Mouse (Mus musculus): ENCODE results near the gene Hist1h2bk. TPM values are rescaled to one million over a fixed set of nuclear protein-coding genes. Genes with fewer than 3 reads are reported as not detected.

Hist1h2bk gene
- 11.9 and 12.2 TPM in 2 replicates for total RNA-seq (2017)

DNA sequence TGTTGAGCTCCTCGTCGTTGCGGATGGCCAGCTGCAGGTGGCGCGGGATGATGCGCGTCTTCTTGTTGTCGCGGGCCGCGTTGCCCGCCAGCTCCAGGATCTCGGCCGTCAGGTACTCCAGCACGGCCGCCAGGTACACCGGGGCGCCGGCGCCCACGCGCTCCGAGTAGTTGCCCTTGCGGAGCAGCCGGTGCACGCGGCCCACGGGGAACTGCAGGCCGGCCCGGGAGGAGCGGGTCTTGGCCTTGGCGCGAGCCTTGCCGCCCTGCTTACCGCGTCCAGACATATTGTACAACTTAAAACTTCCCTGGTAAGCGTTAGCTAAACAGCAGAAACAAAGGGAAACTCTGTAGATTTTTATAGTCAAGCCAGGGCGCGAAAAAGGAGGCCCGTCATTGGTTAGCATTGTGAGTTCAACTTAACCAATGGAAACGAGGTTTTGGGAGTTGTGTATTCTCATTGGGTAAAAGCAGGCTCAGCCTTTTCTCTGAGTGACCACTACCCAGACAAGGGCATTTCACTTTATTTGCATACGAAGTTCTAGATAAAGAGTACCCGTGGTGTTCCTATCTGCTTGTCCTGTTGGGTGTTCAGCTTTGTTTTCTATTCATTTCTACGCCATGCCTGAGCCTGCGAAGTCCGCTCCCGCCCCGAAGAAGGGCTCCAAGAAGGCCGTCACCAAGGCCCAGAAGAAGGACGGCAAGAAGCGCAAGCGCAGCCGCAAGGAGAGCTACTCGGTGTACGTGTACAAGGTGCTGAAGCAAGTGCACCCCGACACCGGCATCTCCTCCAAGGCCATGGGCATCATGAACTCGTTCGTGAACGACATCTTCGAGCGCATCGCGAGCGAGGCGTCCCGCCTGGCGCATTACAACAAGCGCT, at the start of gene Hist1h2bk, which contains the start of gene Hist1h2ah:
Gene Hist1h2bk (plus strand): TSS at position 604 of the 882 bp plus-strand sequence.
Gene Hist1h2ah (minus strand): TSS at position 302 of the 882 bp plus-strand sequence.
- peak; percentile 99 for ATAC-seq (ENCODE audit: extremely low read depth, insufficient number of reproducible peaks, low FRiP score, poor library complexity, severe bottlenecking)

DNA sequence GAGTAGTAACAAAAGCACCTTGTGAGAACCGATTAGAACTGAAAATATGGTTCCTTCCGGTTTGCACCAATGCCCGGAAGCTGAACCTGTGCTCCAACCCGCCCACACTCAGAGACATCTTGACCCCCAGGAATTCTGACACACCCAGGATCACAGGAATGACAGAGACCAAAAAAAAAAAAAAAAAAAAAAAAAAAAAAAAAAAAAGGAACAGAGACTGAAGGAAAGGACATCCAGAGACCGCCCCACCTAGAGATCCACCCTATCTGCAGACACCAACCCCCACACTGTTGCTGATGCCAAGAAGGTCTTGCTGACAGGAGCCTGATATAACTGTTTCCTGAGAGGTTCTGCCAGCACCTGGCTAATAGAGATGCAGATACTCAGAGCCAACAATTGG, 43.1 kb upstream of the Hist1h2bk start:
- ATAC-seq (ENCODE audit: extremely low read depth, insufficient number of reproducible peaks, low FRiP score, poor library complexity, severe bottlenecking) = no peak

DNA sequence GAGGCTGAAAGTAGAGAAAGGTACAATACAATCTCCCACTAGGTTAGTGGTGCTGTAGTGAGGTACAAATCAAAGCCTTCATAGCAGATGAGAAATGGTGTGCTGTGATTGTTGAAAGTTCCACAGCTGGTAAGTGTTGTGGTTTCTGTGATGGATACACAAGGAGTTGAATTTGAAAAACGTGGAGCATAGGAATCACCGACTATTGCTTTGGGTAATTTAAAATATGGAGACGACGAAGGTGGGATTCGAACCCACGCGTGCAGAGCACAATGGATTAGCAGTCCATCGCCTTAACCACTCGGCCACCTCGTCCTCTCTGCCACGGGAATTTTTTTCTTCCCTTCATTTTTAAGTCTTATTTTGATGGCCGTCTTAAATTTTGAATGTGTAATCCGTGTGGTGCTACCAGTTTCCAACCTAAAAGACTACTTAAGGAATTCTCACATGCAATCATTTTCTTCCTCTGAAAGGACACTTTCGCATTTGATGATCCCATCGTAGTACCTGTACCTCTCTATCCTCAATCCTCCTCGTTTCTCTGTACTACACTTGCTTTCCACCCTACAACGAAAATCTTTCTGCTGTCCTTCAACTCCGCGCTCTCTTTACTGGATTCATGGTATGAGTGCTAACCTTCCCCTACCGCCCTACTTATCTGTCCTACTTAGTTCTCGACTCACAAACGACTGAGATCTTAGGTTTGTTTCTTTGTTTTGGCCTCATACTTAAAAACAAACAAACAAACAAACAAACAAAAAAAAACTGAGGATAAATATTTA, 41.5 kb upstream of the Hist1h2bk start:
- no peak for ATAC-seq (ENCODE audit: extremely low read depth, insufficient number of reproducible peaks, low FRiP score, poor library complexity, severe bottlenecking)

DNA sequence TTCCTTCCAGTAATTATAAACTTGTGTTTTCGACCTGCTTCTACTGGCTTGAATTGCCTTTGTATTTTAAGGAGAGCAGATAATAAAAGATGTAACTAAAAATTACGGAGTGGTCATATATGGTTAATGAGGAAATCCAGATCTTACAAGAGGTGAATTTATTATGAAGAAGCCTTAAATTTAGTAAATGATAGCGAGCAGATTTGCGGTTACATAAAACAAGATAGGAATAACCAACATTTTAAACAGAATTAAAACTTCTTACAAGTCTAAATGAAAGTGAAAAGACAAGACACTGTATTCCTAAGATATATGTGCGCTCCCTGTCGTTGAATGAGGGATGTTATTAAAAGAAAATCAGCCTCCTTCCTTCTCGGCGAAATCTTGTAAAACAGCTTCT, 40.8 kb upstream of the Hist1h2bk start:
- no peak for ATAC-seq (ENCODE audit: extremely low read depth, insufficient number of reproducible peaks, low FRiP score, poor library complexity, severe bottlenecking)

DNA sequence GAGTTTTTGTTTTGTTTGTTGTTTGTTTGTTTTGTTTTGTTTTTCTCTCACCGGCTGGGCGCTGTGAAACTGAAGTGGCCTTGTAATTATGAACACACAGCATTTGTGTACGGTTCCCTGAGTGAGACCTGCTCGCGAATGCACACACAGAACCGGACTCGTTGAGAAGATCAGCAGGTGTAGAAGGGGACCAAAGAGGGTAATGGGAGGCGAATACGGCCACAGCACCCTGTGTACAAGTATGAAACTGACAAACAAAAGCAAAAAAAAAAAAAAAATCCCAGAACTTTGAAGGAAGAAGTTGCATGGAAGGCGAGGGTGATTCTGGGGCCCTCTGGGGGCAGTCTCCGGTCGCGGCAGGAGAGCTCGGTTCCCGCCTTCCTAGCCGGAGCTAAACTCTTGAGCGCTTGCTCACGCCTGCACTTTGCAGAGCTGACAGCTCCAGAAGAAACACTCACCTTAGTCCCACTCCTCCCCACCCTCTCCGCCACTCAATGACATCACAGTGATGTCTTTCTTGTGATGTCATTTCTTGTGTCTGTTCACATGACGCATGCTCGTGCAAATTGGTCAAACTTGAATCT, 40.2 kb upstream of the Hist1h2bk start:
- ATAC-seq (ENCODE audit: extremely low read depth, insufficient number of reproducible peaks, low FRiP score, poor library complexity, severe bottlenecking) = peak; percentile 58; the same call in 1 of the 2 replicates

DNA sequence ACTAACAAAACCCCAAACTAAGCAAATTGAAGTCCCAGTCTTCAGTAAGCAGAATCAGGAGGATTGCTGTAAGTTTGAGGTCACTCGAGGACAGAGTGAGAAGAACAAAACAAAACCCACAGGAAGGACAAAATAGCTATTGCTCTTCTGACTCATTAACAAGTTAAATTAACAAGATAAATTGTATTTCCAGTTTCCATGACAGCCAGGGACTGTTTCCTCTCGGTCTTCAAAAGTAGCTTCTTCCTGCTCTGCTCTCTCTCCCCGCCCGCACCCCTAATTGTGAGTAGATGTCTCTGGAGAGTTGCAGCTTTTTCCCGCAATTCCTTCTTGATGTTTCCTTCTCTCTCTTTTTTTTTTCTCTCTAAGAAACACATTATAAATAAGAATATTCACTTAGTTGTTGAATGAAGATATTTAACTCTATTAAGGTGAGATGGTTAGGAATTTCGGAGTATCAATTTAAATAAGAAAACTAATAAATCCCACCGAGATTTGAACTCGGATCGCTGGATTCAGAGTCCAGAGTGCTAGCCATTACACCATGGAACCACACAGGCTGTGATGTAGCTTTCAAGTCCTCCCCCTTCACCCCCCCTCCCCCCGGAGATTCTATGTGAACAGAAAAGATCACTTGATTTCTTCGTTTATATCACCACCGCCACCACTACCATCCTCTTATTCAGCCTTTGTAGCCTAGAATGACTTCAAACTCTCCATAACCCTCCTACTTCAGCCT, 39.4 kb upstream of the Hist1h2bk start:
- ATAC-seq (ENCODE audit: extremely low read depth, insufficient number of reproducible peaks, low FRiP score, poor library complexity, severe bottlenecking) = no peak

DNA sequence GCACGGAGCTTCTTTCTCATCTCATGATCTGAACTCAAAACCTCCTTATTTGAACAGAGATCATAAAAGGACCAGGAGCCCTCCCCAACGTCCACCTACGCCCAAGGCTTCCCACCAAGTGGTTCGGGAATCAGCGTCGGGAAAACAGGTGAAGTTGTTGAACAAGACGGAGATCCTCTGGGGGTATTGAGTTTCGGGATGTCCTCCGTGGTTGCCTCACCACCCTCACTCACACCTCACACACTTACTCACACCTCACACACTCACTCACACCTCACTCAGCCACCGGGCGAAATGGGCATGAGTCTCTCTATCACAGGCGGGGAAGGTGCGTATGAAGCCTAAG, 38.9 kb upstream of the Hist1h2bk start:
- no peak for ATAC-seq (ENCODE audit: extremely low read depth, insufficient number of reproducible peaks, low FRiP score, poor library complexity, severe bottlenecking)

DNA sequence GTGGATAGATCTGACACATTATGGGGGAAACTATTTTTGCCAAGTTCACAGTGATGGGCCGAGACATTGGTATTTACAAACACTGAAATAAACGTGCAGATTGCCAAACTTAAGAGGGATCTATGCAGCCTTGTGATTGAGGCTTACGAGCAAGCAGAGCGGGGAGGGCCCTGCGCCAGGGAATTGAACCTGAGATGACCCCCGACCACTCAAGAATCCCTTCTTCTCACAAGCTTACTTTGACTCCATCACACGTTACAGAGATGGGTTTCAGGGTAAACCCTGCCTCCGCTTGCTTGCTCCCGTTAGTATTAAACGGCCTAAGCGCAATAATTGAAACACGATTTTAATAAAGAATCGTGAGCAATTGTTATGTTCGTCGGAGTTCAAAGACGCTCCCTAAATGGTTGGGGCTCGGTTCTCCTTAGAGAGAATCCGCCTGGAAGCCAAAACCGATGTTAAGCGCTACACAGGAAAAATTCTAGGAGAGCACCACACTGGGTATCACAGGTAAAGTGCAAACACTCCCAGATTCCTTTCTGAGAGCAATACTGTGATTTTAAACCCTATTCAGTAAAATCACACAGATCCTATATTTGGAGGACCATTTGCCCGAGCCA, 38.4 kb upstream of the Hist1h2bk start:
- no peak for ATAC-seq (ENCODE audit: extremely low read depth, insufficient number of reproducible peaks, low FRiP score, poor library complexity, severe bottlenecking)

DNA sequence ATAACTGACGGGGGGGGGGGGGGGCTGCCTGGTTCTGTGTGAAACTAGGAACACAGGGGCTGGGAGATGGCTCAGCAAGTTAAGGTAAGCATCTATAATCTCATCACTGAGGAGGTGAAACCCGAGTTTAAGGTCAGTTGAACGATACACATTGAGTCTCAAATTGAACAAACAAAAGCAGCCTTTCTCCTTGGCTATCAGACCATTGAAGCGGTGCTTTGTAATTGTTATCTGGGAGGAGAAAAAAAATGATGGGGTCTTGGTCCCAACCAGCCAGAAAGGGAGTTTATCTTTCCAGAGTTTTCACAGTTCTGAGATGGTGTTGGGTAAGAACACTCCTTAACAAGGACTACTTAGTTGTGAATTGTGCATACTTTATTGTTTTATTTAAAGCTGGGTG, 37.8 kb upstream of the Hist1h2bk start:
- no peak for ATAC-seq (ENCODE audit: extremely low read depth, insufficient number of reproducible peaks, low FRiP score, poor library complexity, severe bottlenecking)

DNA sequence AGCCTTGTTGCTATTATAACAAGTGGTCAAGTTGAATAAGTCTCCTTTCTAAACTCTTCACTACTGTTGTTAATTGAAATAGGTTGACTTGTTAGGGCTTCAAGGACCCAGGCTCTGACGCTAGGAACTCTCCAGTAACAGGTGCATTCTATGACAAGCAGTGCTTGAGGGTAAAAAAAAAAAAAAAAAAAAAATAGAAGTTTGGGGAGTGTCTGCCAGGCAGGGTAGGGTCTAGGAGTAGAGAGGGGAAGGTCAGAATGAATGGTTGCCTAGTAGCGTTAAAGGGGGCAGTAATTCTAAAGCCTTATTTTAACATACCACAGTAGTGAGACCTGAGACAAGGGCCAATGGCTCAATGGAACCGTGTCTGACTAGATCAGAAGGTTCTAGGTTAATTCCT, 37.3 kb upstream of the Hist1h2bk start:
- ATAC-seq (ENCODE audit: extremely low read depth, insufficient number of reproducible peaks, low FRiP score, poor library complexity, severe bottlenecking) = no peak

DNA sequence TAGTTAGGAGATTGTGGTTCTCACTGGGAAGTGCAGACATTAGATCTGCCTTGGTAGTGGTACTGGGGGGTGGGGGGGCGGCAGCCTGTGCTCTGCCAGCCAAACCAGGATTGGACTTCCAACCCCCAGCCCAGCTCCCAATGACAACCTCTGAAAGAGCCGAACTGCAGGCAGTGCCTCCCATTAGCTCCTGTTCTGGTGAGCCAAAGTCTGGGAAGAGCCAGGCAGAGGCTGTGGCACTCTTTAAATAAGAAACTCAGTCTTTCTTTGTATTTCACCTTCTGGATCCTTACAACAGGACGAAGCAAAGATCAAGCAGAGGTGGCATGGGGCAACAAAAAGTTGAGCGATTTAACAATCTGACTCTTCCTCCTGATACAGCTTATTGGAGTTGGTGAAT, 36.5 kb upstream of the Hist1h2bk start:
- no peak for ATAC-seq (ENCODE audit: extremely low read depth, insufficient number of reproducible peaks, low FRiP score, poor library complexity, severe bottlenecking)

DNA sequence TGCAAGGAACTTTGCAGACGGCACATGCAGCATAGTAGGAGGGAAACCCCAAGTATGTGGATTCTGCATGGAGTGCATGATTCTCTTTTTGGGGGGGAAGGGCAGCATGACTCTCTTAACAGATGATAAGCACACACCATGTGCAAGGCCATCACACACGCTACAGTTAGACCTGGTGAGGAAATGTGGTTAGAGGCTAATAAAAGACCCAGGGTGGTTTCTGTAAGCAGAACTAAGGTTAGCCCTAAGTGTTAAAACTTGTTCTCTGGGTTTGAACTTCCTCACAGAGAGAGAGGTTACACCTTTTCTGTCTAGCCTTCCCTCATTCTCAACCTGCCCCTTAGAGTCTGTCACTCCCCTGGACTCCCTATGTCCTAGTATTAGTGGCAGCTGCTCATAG, 34.3 kb upstream of the Hist1h2bk start:
- ATAC-seq (ENCODE audit: extremely low read depth, insufficient number of reproducible peaks, low FRiP score, poor library complexity, severe bottlenecking) = no peak

DNA sequence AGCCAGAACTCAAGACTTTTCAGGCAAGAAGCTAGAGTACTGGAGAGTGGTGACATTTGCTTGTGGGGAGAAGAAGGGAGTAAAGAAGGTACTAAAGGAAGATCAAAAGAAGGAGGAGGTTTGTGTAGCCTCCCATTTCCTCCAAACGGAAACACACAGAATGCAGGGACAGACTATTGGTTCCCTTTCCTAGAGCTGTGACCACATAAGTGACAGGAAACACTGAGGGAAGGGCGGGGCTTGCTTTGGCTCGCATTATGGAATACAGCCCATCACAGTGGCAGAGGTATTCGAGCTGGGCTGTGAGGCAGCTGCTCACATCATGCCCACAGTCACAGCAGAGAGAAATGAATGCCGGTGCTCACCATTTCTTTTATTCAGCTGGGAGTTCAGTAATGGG, 33.8 kb upstream of the Hist1h2bk start:
- ATAC-seq (ENCODE audit: extremely low read depth, insufficient number of reproducible peaks, low FRiP score, poor library complexity, severe bottlenecking) = no peak

DNA sequence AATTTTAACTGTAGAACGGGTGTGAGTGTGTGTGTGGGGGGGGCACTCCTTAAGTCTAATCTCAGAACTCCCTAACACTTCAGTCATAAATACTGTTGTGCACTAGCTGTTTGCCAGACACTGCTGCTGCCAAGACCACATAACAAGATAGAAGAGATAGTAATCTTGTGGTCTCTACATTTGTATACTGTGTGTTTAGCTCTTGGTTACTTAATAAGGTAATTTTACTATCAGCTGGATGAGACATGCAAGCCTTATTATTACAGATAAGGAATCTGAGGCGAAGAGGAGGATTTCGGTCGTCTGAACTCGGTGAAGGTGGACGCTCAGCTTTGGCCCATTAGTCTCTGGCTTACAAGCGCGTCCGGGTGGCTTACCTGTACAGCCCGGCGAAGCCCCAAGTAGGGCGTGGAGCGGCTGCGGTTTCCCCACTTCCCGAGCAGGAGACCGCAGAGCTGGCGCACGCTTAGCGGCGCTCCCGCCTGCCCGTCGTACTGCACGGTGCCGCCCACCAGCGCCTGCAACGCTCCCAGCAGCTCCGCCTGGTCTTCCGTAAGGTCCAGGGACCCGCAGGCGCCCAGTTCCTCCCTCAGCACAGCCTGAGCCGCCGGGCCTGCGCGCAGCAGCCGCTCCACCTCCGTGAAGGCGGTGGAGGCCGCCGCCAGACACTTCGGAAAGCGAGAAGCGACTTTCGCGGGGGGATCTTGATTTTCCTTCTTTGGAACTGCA, 29.9 kb upstream of the Hist1h2bk start:
- ATAC-seq (ENCODE audit: extremely low read depth, insufficient number of reproducible peaks, low FRiP score, poor library complexity, severe bottlenecking) = peak; percentile 25; the same call in 1 of the 2 replicates

DNA sequence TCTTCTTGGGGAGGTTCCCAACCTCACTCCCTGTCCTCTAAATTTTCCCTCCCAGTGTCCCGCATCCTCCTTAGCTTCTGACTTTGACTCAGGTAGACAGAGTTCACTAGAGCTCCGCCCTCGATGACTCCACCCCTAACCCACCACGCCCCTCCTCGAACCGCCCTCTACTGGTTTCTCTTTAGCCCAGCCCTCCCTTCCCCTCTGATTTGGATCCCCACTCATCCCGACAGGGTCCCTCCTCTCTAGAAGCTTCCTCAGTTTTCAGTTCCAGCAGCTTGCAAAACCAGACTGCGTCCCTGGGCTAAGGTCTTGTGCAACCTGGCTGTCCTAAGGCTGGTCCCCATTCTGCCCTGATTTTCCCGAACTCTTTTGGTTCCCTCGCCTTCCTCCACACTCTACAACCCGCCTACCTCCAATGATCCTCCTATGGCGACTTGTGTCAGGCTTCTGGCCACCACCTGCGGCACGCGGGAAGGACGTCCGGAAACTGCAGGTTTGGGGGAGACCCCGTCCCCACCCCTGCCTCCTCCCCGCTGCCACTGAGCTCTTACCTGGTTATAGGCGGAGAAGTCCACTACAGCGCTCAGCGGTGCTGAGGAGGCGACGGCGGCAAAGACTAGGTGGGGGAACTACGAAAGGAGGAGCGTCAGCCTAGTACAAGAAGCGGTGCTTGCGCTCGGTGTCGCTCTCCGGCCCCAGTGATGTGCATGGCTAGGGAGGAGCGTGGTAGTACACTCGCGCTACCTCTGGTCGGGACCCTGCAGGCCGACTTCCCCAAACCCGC, 29.1 kb upstream of the Hist1h2bk start:
- ATAC-seq (ENCODE audit: extremely low read depth, insufficient number of reproducible peaks, low FRiP score, poor library complexity, severe bottlenecking) = peak; percentile 65

DNA sequence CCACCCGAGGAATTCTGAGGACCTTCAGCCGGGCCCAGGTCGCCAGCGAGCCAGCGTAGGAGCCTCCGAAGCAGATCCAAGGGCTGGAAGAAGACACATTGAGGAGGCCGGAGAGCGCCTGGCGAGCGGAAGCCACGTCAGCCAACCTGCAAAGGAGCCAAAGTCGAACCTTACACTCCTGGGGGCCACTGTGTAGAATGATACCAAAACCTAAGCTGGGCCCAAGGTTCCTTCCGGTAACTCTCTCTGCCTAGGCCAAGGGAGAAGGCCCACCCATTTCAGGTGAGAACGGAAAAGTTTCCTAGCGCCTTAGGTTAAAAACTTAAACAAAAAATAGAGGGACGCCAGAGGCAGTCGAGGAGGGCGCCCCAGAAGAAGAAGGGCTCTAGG, 28.6 kb upstream of the Hist1h2bk start:
- ATAC-seq (ENCODE audit: extremely low read depth, insufficient number of reproducible peaks, low FRiP score, poor library complexity, severe bottlenecking) = no peak

DNA sequence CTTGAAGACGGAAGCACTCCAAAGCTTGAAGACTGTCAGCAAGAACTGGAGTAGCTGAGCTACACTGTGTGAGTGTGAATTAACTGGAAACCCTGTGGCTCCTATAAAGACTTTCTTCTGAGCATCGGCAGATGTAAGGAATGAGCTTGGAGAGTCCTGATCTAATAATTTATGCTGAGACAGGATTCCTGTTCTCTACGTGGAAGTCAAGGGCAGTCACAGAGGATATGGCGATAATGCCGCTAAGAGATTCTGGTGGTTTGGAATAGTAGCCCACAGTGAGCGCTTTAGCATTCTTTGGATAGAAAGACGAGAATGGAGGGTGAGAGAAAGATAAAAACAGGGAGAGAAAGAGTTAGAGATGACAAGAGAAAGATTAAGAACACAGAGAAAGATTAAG, 27.8 kb upstream of the Hist1h2bk start:
- no peak for ATAC-seq (ENCODE audit: extremely low read depth, insufficient number of reproducible peaks, low FRiP score, poor library complexity, severe bottlenecking)

Measured in neutrophil, adult 5-6 weeks (primary cell).